Mouse (Mus musculus): Measurements from ENCODE around the gene Mapkap1. TPM values are rescaled to one million over a fixed set of nuclear protein-coding genes. Genes with fewer than 3 reads are reported as not detected.

The Mapkap1 gene
- total and polyA plus RNA-seq, 3 experiments: 39.4 to 45.8 (median 40.7) TPM

- Histone ChIP-seq H3K4me1 (ENCODE audit: control insufficient read depth in 1 of 2, insufficient read depth in 2 of 2) (no peaks in the 10 kb centered on the region), H3K36me3 (replicated peaks in 1 of 2; ENCODE audit: control insufficient read depth in 1 of 2, insufficient read depth in 1 of 2, low read length in 1 of 2) (peaks cover 5 to 24% of the 10 kb centered on the region in 2 experiments), H3K4me3 (replicated peaks in 1 of 3; ENCODE audit: low read depth in 2 of 3, low read length in 2 of 3, poor library complexity in 1 of 3) (no peak overlapping the region), H3K9ac (ENCODE audit: insufficient read depth, low read depth) (no peak overlapping the region), H3K4me2 (ENCODE audit: insufficient read depth, low read depth, poor library complexity, severe bottlenecking) (no peak overlapping the region), H3K9me3 (replicated peaks; ENCODE audit: low read length) (no peaks in the 10 kb centered on the region), H3K27me3 (replicated peaks) (no peaks in the 10 kb centered on the region), H3K27ac (ENCODE audit: insufficient read depth, low read depth) (no peak overlapping the region), H3K79me2 (replicated peaks; ENCODE audit: control insufficient read depth, extremely low read depth, insufficient read depth, poor library complexity, severe bottlenecking) (no peaks in the 10 kb centered on the region)
- in situ Hi-C loops (cut with MboI; ENCODE audit: low pct_ligation_motif_present, low pct_unique_long_range_greater_than_20kb, low sequenced_read_pairs) (no loop called here), dilution Hi-C loops (cut with MboI; ENCODE audit: extremely low pct_ligation_motif_present, extremely low pct_unique_long_range_greater_than_20kb, low sequenced_read_pairs) (no loop called here)
- DNase-seq (ENCODE audit: extremely low read depth): no peak
- TF ChIP-seq UBTF (IDR thresholded peaks at IDR 0.05; ENCODE audit: low read depth, low read length): no peak
Measured at GRCm38 (mm10) chr2:34462490-34462889, 55.9 kb downstream of the Mapkap1 start.

- Histone ChIP-seq H3K9me3 (replicated peaks; ENCODE audit: low read length) (no peaks in the 10 kb centered on the region), H3K36me3 (replicated peaks in 1 of 2; ENCODE audit: control insufficient read depth in 1 of 2, insufficient read depth in 1 of 2, low read length in 1 of 2) (peaks cover 0 to 9% of the 10 kb centered on the region in 2 experiments), H3K9ac (ENCODE audit: insufficient read depth, low read depth) (no peak overlapping the region), H3K27me3 (replicated peaks) (no peaks in the 10 kb centered on the region), H3K79me2 (replicated peaks; ENCODE audit: control insufficient read depth, extremely low read depth, insufficient read depth, poor library complexity, severe bottlenecking) (no peaks in the 10 kb centered on the region), H3K4me1 (ENCODE audit: control insufficient read depth in 1 of 2, insufficient read depth in 2 of 2) (no peaks in the 10 kb centered on the region), H3K4me2 (ENCODE audit: insufficient read depth, low read depth, poor library complexity, severe bottlenecking) (no peak overlapping the region), H3K27ac (ENCODE audit: insufficient read depth, low read depth) (no peak overlapping the region), H3K4me3 (replicated peaks in 1 of 3; ENCODE audit: low read depth in 2 of 3, low read length in 2 of 3, poor library complexity in 1 of 3) (no peak overlapping the region)
- in situ Hi-C loops (cut with MboI; ENCODE audit: low pct_ligation_motif_present, low pct_unique_long_range_greater_than_20kb, low sequenced_read_pairs) (no loop called here), dilution Hi-C loops (cut with MboI; ENCODE audit: extremely low pct_ligation_motif_present, extremely low pct_unique_long_range_greater_than_20kb, low sequenced_read_pairs) (no loop called here)
- no peak for DNase-seq (ENCODE audit: extremely low read depth)
- TF ChIP-seq GABPA (IDR thresholded peaks at IDR 0.05; ENCODE audit: insufficient replicate concordance, low read depth, low read length): no peak
- no peak for TF ChIP-seq HCFC1 (IDR thresholded peaks at IDR 0.05; ENCODE audit: low read depth, low read length)
- TF ChIP-seq ZNF384 (IDR thresholded peaks at IDR 0.05; ENCODE audit: low read depth, low read length): no peak
- no peak for TF ChIP-seq JUN (IDR thresholded peaks at IDR 0.05; ENCODE audit: insufficient read depth, low read depth, low read length)
- TF ChIP-seq BHLHE40 (IDR thresholded peaks at IDR 0.05; ENCODE audit: low read depth, low read length): no peak
- no peak for TF ChIP-seq MAZ (IDR thresholded peaks at IDR 0.05; ENCODE audit: low read depth, low read length)
- no peak for TF ChIP-seq E2F4 (IDR thresholded peaks at IDR 0.05; ENCODE audit: insufficient replicate concordance, low read depth, low read length)
- TF ChIP-seq ELF1 (IDR thresholded peaks at IDR 0.05; ENCODE audit: low read depth, low read length): no peak
- TF ChIP-seq NRF1 (IDR thresholded peaks at IDR 0.05; ENCODE audit: low read depth, low read length): no peak
Measured at GRCm38 (mm10) chr2:34468559-34469141, 62.1 kb downstream of the Mapkap1 start.

GRCm38 (mm10) chr2:34469324-34469723, 62.8 kb downstream of the Mapkap1 start:
- peaks cover 0 to 9% of the 10 kb centered on the region in 2 experiments for H3K36me3 ChIP-seq (replicated peaks in 1 of 2; ENCODE audit: control insufficient read depth in 1 of 2, insufficient read depth in 1 of 2, low read length in 1 of 2)
- no peak for DNase-seq (ENCODE audit: extremely low read depth)
- in situ Hi-C loops (cut with MboI; ENCODE audit: low pct_ligation_motif_present, low pct_unique_long_range_greater_than_20kb, low sequenced_read_pairs) (no loop called here), dilution Hi-C loops (cut with MboI; ENCODE audit: extremely low pct_ligation_motif_present, extremely low pct_unique_long_range_greater_than_20kb, low sequenced_read_pairs) (no loop called here)
- no peak overlapping the region for H3K4me2 ChIP-seq (ENCODE audit: insufficient read depth, low read depth, poor library complexity, severe bottlenecking)
- no peaks in the 10 kb centered on the region for H3K4me1 ChIP-seq (ENCODE audit: control insufficient read depth in 1 of 2, insufficient read depth in 2 of 2)
- TF ChIP-seq CHD2 (IDR thresholded peaks at IDR 0.05; ENCODE audit: low read length) (no peak), SIN3A (IDR thresholded peaks at IDR 0.05; ENCODE audit: low read length) (no peak), POLR2A (IDR thresholded peaks at IDR 0.05; ENCODE audit: low read depth, low read length) (no peak), JUND (conservative IDR thresholded peaks at IDR 0.05; ENCODE audit: low read depth, low read length) (no peak), KAT2A (IDR thresholded peaks at IDR 0.05; ENCODE audit: insufficient replicate concordance, low read length) (no peak)
- no peak overlapping the region for H3K27ac ChIP-seq (ENCODE audit: insufficient read depth, low read depth)
- no peak overlapping the region for H3K9ac ChIP-seq (ENCODE audit: insufficient read depth, low read depth)
- no peaks in the 10 kb centered on the region for H3K79me2 ChIP-seq (replicated peaks; ENCODE audit: control insufficient read depth, extremely low read depth, insufficient read depth, poor library complexity, severe bottlenecking)
- no peak overlapping the region for H3K4me3 ChIP-seq (replicated peaks in 1 of 3; ENCODE audit: low read depth in 2 of 3, low read length in 2 of 3, poor library complexity in 1 of 3)
- H3K27me3 ChIP-seq (replicated peaks): no peaks in the 10 kb centered on the region
- no peaks in the 10 kb centered on the region for H3K9me3 ChIP-seq (replicated peaks; ENCODE audit: low read length)

All from CH12.LX (cell line).